Mouse (Mus musculus) adrenal gland, postnatal 25 days (tissue): Measurements from ENCODE around the gene Gdi1. TPM values are rescaled to one million over a fixed set of nuclear protein-coding genes. Genes with fewer than 3 reads are reported as not detected.

ENCODE experiments used
- DNase-seq: peaks from one replicate; pipeline ENCODE4 v3.0.0; 2021; ENCODE audit warnings: mixed read lengths
- long read RNA-seq: library from polyadenylated mRNA; stranded (forward); transcript quantifications from one replicate; pipeline ENCODE4 v2.0.0, GENCODE M21; 2021
- total RNA-seq: library from RNA; stranded (reverse); gene quantifications from 2 replicates; pipeline ENCODE4 v1.2.3, GENCODE M21; 2021

The Gdi1 gene
- total RNA-seq = 234 and 244 TPM in 2 replicates
- long read RNA-seq, transcript Gdi1-205 (4 exons, 633 nt) = minor isoform, 16 of 142 reads
- long read RNA-seq, transcript Gdi1-201 (11 exons, 2,666 nt) = major isoform, 65 of 142 reads
- long read RNA-seq, partial matches to known transcripts = 24 of 142 reads
- long read RNA-seq, other reads (novel, unspliced or antisense) = 37 of 142 reads

DNA sequence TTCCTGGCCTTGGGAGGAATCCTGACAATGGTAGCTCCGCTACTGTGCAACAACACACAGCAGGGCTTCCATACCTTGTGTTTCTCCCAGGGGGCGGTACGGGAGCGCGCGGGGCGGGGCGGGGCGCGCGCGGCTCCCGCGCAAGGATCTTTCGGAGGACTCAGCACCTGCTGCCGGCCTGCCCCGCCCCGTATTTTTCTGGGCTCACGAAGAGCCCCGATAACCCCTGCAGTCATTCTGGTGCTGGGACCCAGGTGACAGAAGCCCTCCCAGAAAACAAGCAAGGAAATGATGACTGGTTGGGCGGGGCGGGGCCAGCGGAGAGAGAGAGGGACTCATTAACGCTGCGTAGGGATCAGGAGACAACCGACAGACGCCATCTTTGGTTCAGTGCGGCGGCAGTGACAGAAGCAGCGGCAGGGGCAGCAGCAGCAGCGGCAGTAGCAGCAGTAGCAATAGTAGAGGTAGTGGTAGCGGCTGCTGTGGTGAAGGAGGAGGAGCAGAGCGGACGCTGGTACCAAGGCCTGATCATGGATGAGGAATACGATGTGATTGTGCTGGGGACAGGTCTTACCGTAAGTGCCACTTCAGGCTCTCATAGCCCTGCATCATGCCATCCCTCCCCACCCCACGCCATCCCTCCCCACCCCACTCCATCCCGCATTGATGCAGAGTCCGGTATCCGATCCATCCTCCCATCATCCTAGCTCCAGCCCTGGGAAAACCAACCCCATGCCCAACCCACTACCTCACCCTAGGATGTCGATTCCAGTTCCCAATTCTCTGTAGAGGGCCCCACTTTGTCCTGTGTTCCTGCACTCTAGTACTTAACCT is at the start of gene Gdi1:
Gene Gdi1 (plus strand): TSS at position 132 of the 834 bp plus-strand sequence.
- peak; percentile 70 for DNase-seq

DNA sequence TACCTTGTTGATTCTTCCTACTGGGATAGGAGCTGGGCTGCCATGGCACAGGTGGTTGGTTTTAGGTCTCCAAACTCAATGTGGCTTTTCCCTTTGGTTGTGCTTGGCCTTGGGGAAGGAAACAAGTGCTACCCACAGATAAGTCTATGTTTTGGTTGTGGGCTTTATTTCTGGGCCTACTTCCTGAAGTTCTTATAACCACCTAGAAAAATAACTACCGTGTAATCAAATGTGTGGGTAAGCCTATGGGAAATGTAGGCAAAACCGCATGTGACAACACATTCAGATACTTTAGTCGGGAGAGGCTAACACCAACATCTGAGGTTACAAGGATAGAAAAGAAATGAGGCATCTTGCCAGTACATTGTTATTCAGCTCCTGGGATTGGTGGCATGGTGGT is 47.1 kb upstream of the Gdi1 start:
- no peak for DNase-seq

- no peak for DNase-seq
These were observed 35.1 kb upstream of the Gdi1 start for GRCm38 (mm10) chrX:74269736-74270061.

DNA sequence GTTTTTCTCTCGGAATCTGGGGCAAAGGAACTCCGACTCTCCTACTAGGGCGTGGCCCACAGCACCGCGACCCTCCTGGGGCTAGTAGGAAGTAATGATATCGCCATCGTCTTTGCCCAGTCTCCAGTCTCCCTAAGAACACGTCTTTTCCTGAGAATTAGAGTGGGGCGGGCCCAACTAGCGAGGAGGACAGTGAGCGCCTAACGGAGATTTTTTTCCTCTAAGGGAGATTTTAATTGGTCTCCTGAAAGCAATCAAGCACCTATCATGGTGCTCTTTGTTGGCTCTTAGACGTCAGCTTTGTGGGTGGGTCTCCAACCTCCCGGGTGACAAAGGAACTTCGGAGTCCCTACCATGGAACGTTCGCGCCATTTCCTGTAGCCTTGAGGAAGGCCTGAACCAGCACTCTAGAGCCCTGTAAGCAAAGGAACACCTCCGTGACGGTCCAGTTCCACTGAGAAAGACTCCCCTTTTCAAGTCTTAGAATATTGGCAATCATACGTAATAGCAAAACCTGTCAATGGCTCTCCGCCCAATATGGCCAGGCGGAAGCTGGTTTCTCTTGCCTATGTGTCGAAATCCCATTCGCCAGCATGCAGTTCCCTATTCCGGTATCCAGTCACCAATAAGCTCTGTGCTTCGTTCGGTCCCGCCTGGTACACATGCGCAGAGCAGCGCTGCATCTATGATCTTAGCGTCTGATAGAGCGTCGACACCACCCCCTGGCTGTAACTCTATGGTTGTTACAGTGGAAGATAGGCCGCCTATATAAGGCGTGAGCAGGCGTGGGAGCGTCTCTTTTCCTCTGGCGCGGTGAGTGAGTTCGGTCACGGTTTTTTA is 34.5 kb upstream of the Gdi1 start, which contains the start of gene Rpl10:
Gene Rpl10 (plus strand): TSS at position 751 of the 840 bp plus-strand sequence.
- peak; percentile 82 for DNase-seq

DNA sequence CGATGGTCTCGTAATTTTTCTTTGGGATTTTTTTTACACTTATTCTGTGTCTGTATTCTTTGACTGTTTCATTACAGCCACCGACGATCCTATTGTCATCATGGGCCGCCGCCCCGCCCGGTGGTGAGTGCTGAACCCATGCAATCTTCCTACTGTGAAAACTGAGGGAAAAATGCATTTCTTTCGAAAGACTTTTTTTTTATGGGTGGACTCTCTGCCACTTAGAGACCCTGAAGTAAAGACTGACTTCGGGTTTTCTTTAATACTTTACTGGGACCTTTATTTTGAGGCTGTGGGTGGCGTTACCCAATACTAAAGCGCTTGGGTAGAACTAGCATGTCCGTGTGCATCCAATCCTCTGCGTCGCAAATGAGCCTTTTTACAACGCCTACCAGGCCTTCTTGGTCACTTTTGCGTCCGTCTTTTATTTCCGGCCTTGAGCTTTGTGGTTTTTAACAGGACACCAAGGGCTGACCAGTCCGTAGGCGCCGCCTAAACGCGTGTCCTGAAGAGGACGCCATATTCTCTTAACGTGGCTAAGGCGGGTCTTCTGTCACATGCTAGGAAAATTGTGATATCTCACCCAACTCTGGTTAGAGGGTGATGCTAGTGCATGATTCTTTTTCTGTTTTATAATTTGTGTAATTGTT is 33.8 kb upstream of the Gdi1 start:
- no peak for DNase-seq

GRCm38 (mm10) chrX:74273422-74274322 is 31.1 kb upstream of the Gdi1 start:
- no peak for DNase-seq

DNA sequence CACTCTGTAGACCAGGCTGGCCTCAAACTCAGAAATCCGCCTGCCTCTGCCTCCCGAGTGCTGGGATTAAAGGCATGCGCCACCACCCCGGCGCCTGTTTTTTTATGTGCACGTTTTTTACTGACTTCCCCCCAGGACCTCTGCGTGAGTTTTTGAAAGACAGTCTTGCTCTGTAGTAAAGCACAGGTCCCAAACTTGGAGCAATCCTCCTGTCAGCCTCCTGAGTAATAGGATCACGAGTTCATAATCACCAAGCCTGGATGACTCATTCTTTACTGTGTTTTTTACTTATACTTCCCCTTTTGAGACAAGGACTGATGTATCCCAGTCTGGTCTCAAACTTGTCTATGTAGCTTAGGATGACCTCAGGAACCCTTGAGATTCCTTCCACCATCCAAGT is 26.9 kb upstream of the Gdi1 start:
- DNase-seq = no peak

DNA sequence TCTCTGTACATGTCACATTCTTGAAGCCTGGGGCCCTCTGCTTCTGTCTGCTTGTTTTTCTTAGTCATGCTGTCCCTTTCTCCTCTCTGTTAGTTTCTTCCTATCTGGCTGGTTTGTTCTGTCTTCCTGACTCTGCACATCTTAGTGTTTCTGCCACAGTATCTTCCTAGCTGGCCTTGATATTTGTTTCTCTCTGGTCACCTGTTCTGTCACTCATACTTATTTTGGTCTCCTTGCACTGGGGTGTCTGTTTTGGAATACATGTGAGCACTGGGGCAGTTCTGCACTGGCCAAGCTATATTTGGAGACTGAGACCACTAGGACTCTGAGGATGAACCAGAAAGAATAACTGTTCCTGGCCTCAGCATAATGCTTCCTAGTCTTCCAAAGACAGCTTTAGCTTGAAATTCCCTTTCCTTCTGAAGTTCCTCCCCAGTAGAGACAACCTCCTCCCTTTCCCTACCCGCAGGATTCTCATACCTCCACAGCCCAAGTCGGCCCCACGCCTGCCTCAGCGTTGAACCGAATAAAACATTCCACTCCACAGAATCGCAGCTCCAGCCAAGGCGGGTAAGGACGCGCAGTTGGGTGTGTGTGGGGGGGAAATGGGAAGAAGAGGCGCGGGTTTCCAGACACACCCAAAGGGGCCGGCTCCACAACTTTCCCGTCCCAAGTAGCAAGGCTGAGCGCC is 23.6 kb upstream of the Gdi1 start:
- no peak for DNase-seq

DNA sequence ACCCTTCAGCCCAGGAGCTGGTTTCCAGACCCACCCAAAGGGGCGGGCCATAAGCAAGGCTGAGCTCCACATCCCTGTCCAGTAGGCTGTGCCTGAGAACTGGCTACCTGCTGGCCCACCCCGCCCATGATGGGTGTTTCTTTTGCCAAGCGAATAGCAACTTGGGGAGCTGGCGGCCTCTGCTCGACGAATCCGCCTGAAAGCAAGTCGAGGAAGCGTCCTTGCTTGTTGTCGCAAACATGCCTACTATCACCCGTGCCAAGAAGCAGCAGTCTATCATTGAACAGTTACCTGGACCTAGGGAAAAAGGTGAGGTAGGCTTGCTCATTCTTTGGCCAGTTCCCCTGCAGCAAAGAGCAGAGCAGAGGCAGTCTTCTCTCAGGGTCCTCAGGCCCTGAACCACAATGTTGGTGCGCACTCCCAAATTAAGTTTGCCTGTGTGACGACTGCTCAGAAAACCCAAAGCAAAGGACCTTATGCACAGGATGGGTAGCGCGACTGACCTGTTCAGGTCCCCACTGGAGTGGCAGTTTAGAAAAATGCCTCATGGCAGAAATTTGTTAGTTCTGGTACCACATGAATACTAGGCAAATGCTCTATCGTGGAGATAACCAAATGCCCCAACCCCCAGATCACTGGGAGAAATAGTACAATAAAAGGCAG is 22.9 kb upstream of the Gdi1 start, which contains the start of the genes Taz and Dnase1l1:
Gene Taz (plus strand): TSS at position 181 of the 663 bp plus-strand sequence.
Gene Dnase1l1 (minus strand): TSS at position 606 of the 663 bp plus-strand sequence.
- DNase-seq = peak; percentile 74

DNA sequence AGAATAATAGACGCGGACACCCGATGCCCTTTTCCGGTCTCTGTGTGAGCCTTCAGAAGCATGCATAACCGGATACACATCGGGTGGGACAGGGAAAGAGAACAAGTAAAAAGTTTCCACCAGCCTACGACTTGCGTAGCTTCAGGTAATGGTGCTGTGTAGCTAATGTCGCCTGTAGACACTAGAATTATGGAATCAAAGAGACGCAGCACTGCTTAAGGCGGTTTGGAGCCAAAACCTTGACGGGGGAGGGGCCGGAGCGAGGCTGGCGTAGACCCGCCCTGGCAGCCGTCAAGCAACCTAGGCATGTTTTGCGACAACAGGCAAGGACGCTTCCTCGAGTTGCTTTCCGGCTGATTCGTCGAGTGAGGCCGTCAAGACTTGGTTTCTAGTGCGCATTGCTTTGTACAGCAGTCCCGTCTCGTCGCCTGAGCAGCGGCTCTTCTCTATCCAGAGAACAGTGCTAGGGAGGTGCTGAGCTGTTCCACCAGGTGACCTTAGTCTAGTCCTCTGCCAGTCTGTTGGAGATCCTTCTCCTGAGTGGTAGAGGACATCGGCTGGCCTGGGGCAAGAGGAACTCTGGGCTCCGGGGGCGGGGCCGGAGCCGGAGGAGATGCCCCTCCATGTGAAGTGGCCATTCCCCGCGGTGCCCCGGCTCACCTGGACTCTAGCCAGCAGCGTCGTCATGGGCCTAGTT is 22.3 kb upstream of the Gdi1 start:
- DNase-seq = peak; percentile 81

DNA sequence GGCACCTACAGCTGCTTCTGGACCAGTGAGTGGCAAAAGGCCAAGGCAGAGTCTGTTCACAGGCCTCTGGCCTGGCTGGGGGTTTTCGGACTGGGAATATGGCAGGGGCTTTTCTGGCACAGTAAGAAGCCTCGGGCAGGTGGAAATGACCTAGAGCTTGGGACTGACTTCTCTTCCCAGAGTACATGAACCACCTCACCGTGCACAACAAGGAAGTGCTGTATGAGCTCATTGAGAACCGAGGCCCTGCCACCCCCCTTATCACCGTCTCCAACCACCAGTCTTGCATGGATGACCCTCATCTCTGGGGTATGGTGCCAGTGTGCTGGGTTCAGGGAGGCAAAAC is 21.7 kb upstream of the Gdi1 start:
- no peak for DNase-seq

DNA sequence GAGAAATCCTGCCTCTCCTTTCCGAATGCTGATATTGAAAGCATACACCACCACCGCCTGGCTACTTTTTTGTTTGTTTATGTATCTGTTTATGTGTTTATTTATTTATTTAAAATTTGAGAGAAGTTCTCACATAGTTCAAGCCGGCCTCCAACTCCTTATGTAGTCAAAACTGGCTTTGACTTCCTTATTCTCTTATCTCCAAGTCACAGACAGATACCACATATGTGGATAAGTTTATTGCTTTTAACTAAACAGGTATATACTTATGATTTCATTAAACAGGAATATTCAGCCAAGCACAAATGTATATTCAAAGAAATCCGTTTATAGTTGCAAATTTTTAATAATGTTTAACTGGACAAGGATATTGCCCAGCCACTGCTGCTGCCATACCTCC is 11.4 kb upstream of the Gdi1 start:
- no peak for DNase-seq

GRCm38 (mm10) chrX:74296538-74297448 is 8.0 kb upstream of the Gdi1 start, which contains the start of gene Atp6ap1:
Gene Atp6ap1 (plus strand): TSS chrX:74297097.
- peak; percentile 90 for DNase-seq

- DNase-seq = no peak
These were observed 6.5 kb upstream of the Gdi1 start for GRCm38 (mm10) chrX:74298348-74298747.

- no peak for DNase-seq
These were observed 5.1 kb upstream of the Gdi1 start for GRCm38 (mm10) chrX:74299721-74300120.

DNA sequence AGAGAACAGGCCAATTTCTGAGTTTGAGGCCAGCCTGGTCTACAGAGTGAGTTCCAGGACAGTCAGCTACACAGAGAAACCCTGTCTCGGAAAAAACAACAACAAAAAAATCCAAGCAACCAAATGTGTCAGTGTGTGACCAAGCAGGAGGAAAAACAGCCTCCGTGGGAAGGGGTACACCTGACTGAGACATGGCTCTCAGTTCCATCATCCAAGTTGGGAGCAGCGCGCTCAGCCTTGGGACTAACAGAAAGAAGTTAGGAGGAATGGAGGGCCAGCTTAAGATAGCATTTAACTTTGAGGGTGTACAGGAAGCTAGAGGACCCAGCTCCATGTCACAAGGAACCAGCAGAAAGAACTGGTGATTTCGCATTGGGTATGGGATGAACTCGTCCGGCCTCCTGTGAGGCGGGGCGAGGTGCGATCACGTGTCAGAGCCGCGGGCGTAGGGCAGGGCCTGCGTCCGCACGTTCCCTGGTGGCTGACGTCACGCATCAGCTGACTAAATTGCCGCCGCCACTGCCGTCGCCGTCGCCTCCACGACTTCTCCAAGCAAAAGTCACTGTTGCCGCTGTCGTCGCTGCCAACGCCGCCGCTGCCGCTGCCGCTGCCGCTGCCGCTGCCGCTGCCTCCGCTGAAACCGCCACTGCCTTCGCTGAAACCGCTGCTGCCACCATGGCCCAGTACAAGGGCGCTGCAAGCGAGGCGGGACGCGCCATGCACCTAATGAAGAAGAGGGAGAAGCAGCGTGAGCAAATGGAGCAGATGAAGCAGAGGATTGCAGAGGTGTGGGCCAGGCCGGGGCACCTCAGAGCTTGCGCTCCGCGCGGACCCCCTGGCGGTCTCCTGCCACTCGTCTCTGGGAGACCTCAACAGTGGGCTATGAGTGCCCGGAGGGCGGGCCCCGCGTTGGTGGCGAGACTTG is 8.0 kb downstream of the Gdi1 start, which contains the start of gene Fam50a:
Gene Fam50a (plus strand): TSS at position 494 of the 925 bp plus-strand sequence.
- DNase-seq = peak; percentile 85

DNA sequence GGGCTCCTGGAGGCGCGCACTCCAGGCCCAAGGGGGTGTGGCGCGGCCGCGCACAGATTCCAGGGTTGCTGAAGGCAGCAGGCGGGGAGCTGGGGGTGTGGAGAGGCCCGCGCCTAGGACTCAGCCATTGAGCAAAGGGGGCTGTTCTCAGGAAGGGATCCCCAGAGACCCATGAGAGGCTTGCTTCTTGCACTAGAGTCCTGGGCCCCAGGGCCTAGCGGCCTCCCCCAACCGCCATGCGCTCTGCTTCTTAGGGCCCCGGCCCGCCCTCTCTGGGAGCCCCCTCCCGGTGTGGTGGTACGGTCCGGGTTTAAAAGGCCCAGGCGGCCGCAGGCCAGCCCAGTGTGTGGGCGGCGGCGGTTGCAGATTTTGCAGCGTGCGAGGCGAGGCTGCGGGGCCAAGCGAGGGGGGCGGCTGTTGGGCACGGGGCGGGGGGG is 23.9 kb downstream of the Gdi1 start, which contains the start of gene Plxna3:
Gene Plxna3 (plus strand): TSS at position 342 of the 437 bp plus-strand sequence.
- DNase-seq = peak; percentile 75
